Mouse (Mus musculus): ENCODE results near the gene Rdh13.

DNA sequence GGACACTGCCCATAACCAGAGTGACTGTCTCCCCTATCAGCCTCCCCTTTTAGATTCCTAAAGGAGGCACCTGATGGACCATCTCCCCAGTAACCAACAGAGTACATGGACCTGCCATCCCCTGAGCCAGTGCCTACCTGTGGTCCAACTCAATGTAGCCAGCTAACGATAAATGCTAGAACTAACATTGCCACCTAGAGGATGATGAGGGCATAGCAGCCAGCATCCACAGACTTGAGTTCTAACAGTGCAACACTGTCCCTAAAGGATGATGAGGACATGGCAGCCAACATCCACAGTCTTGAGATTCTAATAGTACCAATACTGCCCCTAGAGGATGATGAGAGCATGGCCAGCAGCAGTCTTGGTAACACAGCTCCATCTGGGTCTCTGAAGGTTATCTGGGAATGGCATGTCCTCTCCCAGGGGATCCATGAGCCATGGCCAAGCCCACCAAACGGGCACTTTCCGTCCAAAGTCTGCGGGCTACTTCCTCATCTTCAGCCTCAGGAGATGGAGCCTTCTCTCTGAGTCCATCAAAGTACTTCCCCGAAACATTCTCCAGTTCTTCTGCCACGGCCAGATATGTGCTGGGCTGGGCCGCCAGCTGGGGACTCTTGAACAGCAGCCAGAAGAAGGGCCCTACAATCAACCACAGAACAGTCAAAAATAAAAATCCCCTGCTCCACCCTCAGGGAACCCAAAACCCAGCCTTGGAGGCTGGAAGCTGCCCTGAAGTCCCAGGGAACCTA lies 18.1 kb downstream of the Rdh13 start:
- peak; percentile 91 for TF ChIP-seq CTCF (IDR thresholded peaks at IDR 0.05; ENCODE audit: control insufficient read depth, insufficient read depth, insufficient read length)
- TF ChIP-seq USF1 (IDR thresholded peaks at IDR 0.05; ENCODE audit: low read depth): no peak
- TF ChIP-seq MAX (IDR thresholded peaks at IDR 0.05): peak; percentile 26

Measured in C2C12 (cell line).